Mouse (Mus musculus): Measurements from ENCODE around the gene Ppie. TPM values are rescaled to one million over a fixed set of nuclear protein-coding genes. Genes with fewer than 3 reads are reported as not detected.

Ppie gene
- total RNA-seq (2023) = 10 to 100 TPM; 52.2 to 55.5 TPM

GRCm38 (mm10) chr4:123139513-123140154, at the start of gene Ppie:
Gene Ppie, minus strand, starts transcription at chr4:123139951.

GRCm38 (mm10) chr4:123182328-123183238, 42.8 kb upstream of the Ppie start, which contains the start of gene Hpcal4:
Gene Hpcal4, plus strand, starts transcription at chr4:123183227.

GRCm38 (mm10) chr4:123116011-123116410, 23.7 kb downstream of the Ppie start, which contains the start of gene Oxct2b:
Gene Oxct2b, plus strand, starts transcription at chr4:123116266.

GRCm38 (mm10) chr4:123104651-123105450, 34.9 kb downstream of the Ppie start, which contains the start of gene Bmp8b:
Gene Bmp8b, plus strand, starts transcription at chr4:123105165.

Other genes starting within 250 kb of the Ppie start
- under 1 TPM; 0.58 to 0.68 TPM for gene Mfsd2a, start 178.8 kb downstream of the Ppie start, total RNA-seq (2023)
- under 1 TPM; 0.75 to 0.83 TPM for gene Mycl, start 144.3 kb downstream of the Ppie start, total RNA-seq (2023)
- gene Trit1, start 123.4 kb downstream of the Ppie start, total RNA-seq (2023) = 10 to 100 TPM; 25.6 to 26.1 TPM
- gene Bmp8b, start 34.8 kb downstream of the Ppie start, total RNA-seq (2023) = not detected
- not detected for gene Oxct2b, start 23.7 kb downstream of the Ppie start, total RNA-seq (2023)
- not detected for gene Hpcal4, start 43.3 kb upstream of the Ppie start, total RNA-seq (2023)
- not detected for gene Nt5c1a, start 61.6 kb upstream of the Ppie start, total RNA-seq (2023)
- under 1 TPM; 0.29 to 0.77 TPM for gene Heyl, start 93.6 kb upstream of the Ppie start, total RNA-seq (2023)
- 100 to 1,000 TPM; 106 to 111 TPM for gene Pabpc4, start 122.4 kb upstream of the Ppie start, total RNA-seq (2023)
- gene Oxct2a, start 183.7 kb upstream of the Ppie start, total RNA-seq (2023) = under 1 TPM; 0.29 to 0.53 TPM
- gene Bmp8a, start 203.3 kb upstream of the Ppie start, total RNA-seq (2023) = under 1 TPM; 0.38 to 0.92 TPM

Data from B cell, adult 67 days (primary cell).